Mouse (Mus musculus): ENCODE data around the gene Jazf1.

The Jazf1 gene

GRCm38 (mm10) chr6:52805237-52805856 is 263.1 kb downstream of the Jazf1 start:
- DNase-seq (ENCODE audit: extremely low spot score, low spot score): no peak

- no peak for DNase-seq (ENCODE audit: extremely low spot score, low spot score)
These were observed 266.2 kb downstream of the Jazf1 start for GRCm38 (mm10) chr6:52802181-52802580.

- DNase-seq (ENCODE audit: extremely low spot score, low spot score): no peak
These were observed 271.1 kb downstream of the Jazf1 start for GRCm38 (mm10) chr6:52797252-52797800.

- DNase-seq (ENCODE audit: extremely low spot score, low spot score): no peak
These were observed 271.7 kb downstream of the Jazf1 start for GRCm38 (mm10) chr6:52796691-52797090.

GRCm38 (mm10) chr6:52796035-52796598 is 272.3 kb downstream of the Jazf1 start:
- no peak for DNase-seq (ENCODE audit: extremely low spot score, low spot score)

GRCm38 (mm10) chr6:52795029-52795841 is 273.2 kb downstream of the Jazf1 start:
- no peak for DNase-seq (ENCODE audit: extremely low spot score, low spot score)

GRCm38 (mm10) chr6:52792455-52792854 is 276.0 kb downstream of the Jazf1 start:
- DNase-seq (ENCODE audit: extremely low spot score, low spot score): no peak

- no peak for DNase-seq (ENCODE audit: extremely low spot score, low spot score)
These were observed 277.6 kb downstream of the Jazf1 start for GRCm38 (mm10) chr6:52790781-52791180.

- DNase-seq (ENCODE audit: extremely low spot score, low spot score): no peak
These were observed 278.1 kb downstream of the Jazf1 start for GRCm38 (mm10) chr6:52790316-52790715.

GRCm38 (mm10) chr6:52779546-52779945 is 288.9 kb downstream of the Jazf1 start:
- DNase-seq (ENCODE audit: extremely low spot score, low spot score): no peak

- DNase-seq (ENCODE audit: extremely low spot score, low spot score): no peak
These were observed 289.9 kb downstream of the Jazf1 start for GRCm38 (mm10) chr6:52778523-52778922.

- no peak for DNase-seq (ENCODE audit: extremely low spot score, low spot score)
These were observed 291.4 kb downstream of the Jazf1 start for GRCm38 (mm10) chr6:52777034-52777433.

GRCm38 (mm10) chr6:52775956-52776355 is 292.5 kb downstream of the Jazf1 start:
- DNase-seq (ENCODE audit: extremely low spot score, low spot score): no peak

GRCm38 (mm10) chr6:52775350-52775749 is 293.1 kb downstream of the Jazf1 start:
- no peak for DNase-seq (ENCODE audit: extremely low spot score, low spot score)

GRCm38 (mm10) chr6:52773132-52773531 is 295.3 kb downstream of the Jazf1 start:
- no peak for DNase-seq (ENCODE audit: extremely low spot score, low spot score)

- DNase-seq (ENCODE audit: extremely low spot score, low spot score): no peak
These were observed 297.6 kb downstream of the Jazf1 start for GRCm38 (mm10) chr6:52770789-52771188.

- no peak for DNase-seq (ENCODE audit: extremely low spot score, low spot score)
These were observed 303.2 kb downstream of the Jazf1 start for GRCm38 (mm10) chr6:52765206-52765605.

- no peak for DNase-seq (ENCODE audit: extremely low spot score, low spot score)
These were observed 315.6 kb downstream of the Jazf1 start for GRCm38 (mm10) chr6:52752832-52753231.

GRCm38 (mm10) chr6:52734630-52735029 is 333.8 kb downstream of the Jazf1 start:
- no peak for DNase-seq (ENCODE audit: extremely low spot score, low spot score)

- no peak for DNase-seq (ENCODE audit: extremely low spot score, low spot score)
These were observed 338.1 kb downstream of the Jazf1 start for GRCm38 (mm10) chr6:52730338-52730737.

GRCm38 (mm10) chr6:52724805-52725439 is 343.5 kb downstream of the Jazf1 start:
- peak; percentile 49 for DNase-seq (ENCODE audit: extremely low spot score, low spot score)

Measured in neural tube, embryonic 10.5 days (tissue).